Mouse (Mus musculus) liver, embryonic 14.5 days (tissue): Measurements from ENCODE around the gene Pphln1. TPM values are rescaled to one million over a fixed set of nuclear protein-coding genes. Genes with fewer than 3 reads are reported as not detected.
A peak's percentile ranks its signal among the peaks of the same experiment; 100 is the strongest.

ENCODE experiments used
- ATAC-seq: fragments of 200-750 bp; cut with Nextera tagmentation; 2 replicates; pipeline ENCODE4 v1.8.0; 2017; ENCODE audit warnings: moderate number of reproducible peaks, mild to moderate bottlenecking, moderate library complexity; ENCODE audit not compliant: insufficient read depth
- DNase-seq, 3 experiments: peaks; one replicate each; pipeline ENCODE4 v3.0.0-alpha.2; 2012 to 2013; ENCODE audit warnings: low read depth in 3 of 3, low spot score in 3 of 3
- H3K27ac ChIP-seq: fragments of 300-500 bp; sonication (generic); 2 replicates; pipeline ENCODE4 v1.5.1; 2014; ENCODE audit warnings: moderate library complexity, mild to moderate bottlenecking, control low read depth, inconsistent platforms
- H3K27me3 ChIP-seq: fragments of 300-500 bp; sonication (generic); 2 replicates; pipeline ENCODE4 v1.6.1; 2014; ENCODE audit warnings: mild to moderate bottlenecking, low read length, moderate library complexity; ENCODE audit not compliant: control insufficient read depth, insufficient read depth
- H3K36me3 ChIP-seq: fragments of 300-500 bp; sonication (generic); replicated peaks from 2 replicates; pipeline ENCODE4 v1.6.1; 2014; ENCODE audit warnings: low read depth; ENCODE audit not compliant: control insufficient read depth, insufficient read depth
- H3K4me1 ChIP-seq, 2 experiments: fragments of 200-500 bp in 1 of 2; fragments of 300-500 bp in 1 of 2; sonication (generic) in 1 of 2; replicated peaks; 2 replicates each; pipeline ENCODE4 v1.6.1; 2012 to 2014; ENCODE audit warnings: antibody characterized with exemption in 1 of 2, inconsistent platforms in 1 of 2, low read length in 1 of 2; ENCODE audit not compliant: control insufficient read depth in 2 of 2, insufficient read depth in 2 of 2
- H3K4me2 ChIP-seq: fragments of 300-500 bp; sonication (generic); 2 replicates; pipeline ENCODE4 v1.6.1; 2014; ENCODE audit warnings: low read depth, mild to moderate bottlenecking, control low read depth, moderate library complexity
- H3K4me3 ChIP-seq, 2 experiments: fragments of 200-500 bp in 1 of 2; fragments of 300-500 bp in 1 of 2; sonication (generic) in 1 of 2; 2 replicates each; pipeline ENCODE4 v1.5.1; 2012 to 2014; ENCODE audit warnings: low read depth in 2 of 2, low read length in 2 of 2, mild to moderate bottlenecking in 2 of 2, control low read depth in 1 of 2, inconsistent platforms in 1 of 2, moderate library complexity in 1 of 2; ENCODE audit not compliant: insufficient read depth in 1 of 2
- H3K9ac ChIP-seq: fragments of 300-500 bp; sonication (generic); replicated peaks from 2 replicates; pipeline ENCODE4 v1.6.1; 2014; ENCODE audit warnings: mild to moderate bottlenecking, control low read depth, moderate library complexity
- H3K9me3 ChIP-seq: fragments of 300-500 bp; sonication (generic); 2 replicates; pipeline ENCODE4 v1.6.1; 2016; ENCODE audit warnings: low read length, mixed read lengths; ENCODE audit not compliant: control insufficient read depth
- CTCF ChIP-seq: IDR thresholded peaks from 2 replicates; pipeline ENCODE4 v1.5.1; 2016; ENCODE audit warnings: antibody characterized with exemption, low read depth, control low read depth
- EP300 ChIP-seq: IDR thresholded peaks from 2 replicates; pipeline ENCODE4 v1.6.1; 2016; ENCODE audit warnings: antibody characterized with exemption, low read depth
- WGBS: fragments of 180-500 bp; shearing (Covaris S2); extraction: QIAGEN DNeasy Blood & Tissue Kit; methylation state at CpG from one replicate; pipeline ENCODE4 v1.1.7; 2014; ENCODE audit not compliant: insufficient replicate concordance; 5-methylcytosine and 5-hydroxymethylcytosine counted together
- polyA plus RNA-seq, 2 experiments: library from polyadenylated mRNA; depleted of rRNA in 1 of 2; stranded (reverse) in 1 of 2; unstranded in 1 of 2; fragments of >200 nt; fragmentation: Nextera tagmentation in 1 of 2; extraction: Ambion mirVana in 1 of 2; gene quantifications; 2 replicates each; pipeline versions ENCODE4 v1.2.1 to v1.2.3; 2012 to 2014

The Pphln1 gene
- polyA plus RNA-seq (2012; rRNA removed): 8.2 and 9.6 TPM in 2 replicates
- polyA plus RNA-seq (2014; fragmentation: Nextera tagmentation; extraction: Ambion mirVana): 9.7 and 10.1 TPM in 2 replicates

DNA sequence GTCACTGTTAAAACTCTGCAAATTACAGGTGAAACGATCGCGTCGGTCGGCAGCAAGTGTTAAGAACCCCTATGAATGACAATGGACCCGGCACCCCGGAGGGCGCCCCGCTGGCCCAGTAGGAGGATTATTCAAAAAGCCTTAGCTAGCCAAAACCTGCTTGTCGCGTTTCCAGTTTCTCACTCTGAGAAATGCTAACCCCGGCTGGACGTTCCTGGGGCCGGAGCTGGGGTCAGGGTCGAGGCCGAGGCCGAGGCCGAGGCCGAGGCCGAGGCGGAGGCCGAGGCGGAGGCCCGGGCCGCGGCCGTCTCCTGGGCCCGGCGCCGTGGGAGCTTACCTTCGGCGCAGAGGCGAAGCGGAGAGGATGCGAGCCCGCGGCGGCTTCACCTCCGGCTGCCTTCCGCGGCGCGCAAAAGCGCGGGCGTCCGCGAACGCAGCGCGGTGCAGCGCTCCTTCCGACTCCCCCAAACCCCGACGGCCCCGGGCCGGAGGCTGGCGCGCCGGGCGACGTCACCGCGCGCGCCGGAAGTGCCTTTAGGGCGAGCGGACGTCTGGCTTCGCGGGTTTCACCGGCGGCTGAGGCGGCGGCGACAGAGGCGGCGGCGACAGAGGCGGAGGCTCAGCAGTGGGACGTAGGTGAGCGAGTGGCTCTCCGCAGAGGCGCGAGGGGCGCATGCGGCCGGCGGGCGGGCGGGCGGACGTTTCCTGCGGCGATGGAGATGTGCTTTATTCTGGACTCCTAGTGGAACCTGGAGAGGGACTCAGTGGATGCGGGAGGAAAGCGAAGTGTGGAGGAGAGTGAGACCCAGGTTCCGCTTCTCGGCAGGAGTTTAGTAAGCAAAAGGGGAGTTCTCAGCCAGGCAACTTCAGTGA is at the start of gene Pphln1, which contains the start of gene Zcrb1:
Pphln1 (plus strand) TSS at position 525 of the 873 bp plus-strand sequence.
Zcrb1 (minus strand) TSS at position 509 of the 873 bp plus-strand sequence.
- H3K4me1 ChIP-seq: peaks cover 18 to 19% of the 10 kb centered on the region in 2 experiments

DNA sequence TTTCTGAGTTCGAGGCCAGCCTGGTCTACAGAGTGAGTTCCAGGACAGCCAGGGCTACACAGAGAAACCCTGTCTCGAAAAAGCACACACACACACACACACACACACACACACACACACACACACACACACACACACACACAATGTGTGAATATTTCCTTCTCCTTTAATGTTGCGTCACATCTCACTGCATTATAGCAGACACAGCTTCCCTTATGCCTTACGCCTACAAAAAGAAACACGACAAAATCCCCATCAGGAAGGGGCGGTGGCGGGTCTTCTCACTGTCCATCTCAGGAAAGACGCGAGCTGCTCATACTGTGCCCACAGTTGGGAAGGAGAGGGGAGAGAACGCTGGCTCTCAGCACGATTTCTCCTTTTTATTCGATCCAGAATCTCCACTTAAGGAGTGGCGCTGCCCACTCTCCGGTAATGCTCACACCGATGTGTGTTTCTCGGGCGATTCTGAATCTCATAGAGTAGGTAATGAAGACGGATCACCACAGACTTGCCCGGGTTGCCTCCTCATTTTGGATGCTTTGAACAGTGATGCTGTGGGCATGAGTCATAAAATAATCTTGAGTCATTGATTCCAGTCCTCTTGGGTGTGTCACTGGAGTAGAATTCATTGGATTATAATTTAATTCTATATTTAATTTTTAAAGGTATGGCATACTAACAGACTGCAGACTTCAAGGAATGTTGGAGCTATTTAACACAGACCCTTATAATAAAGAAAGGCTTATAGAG is 39.6 kb upstream of the Pphln1 start:
- no peak overlapping the region for H3K4me3 ChIP-seq
- TF ChIP-seq EP300: no peak
- TF ChIP-seq CTCF: no peak
- ATAC-seq: no peak
- 77% methylated on average over 18 of the region's 19 CpGs for WGBS
- H3K4me1 ChIP-seq: no peaks in the 10 kb centered on the region
- no peak for DNase-seq
- no peaks in the 10 kb centered on the region for H3K9me3 ChIP-seq
- no peak overlapping the region for H3K4me2 ChIP-seq
- no peaks in the 10 kb centered on the region for H3K27me3 ChIP-seq
- no peaks in the 10 kb centered on the region for H3K36me3 ChIP-seq
- H3K9ac ChIP-seq: no peak overlapping the region
- H3K27ac ChIP-seq: no peak overlapping the region

More for the DNA sequence above, at the start of gene Pphln1, which contains the start of gene Zcrb1:
- peak within 1 kb of the TSS; percentile 83 for H3K27ac ChIP-seq
- DNase-seq (peak; percentile 77 to 79 (median 77)), ATAC-seq (peak; percentile 93)
- no peak for TF ChIP-seq EP300
- TF ChIP-seq CTCF: no peak
- H3K4me3 ChIP-seq: peak within 1 kb of the TSS; percentile 95 to 98
- peak within 1 kb of the TSS; percentile 82 for H3K4me2 ChIP-seq
- H3K36me3 ChIP-seq: peaks cover 7% of the 10 kb centered on the region
- no peaks in the 10 kb centered on the region for H3K27me3 ChIP-seq
- under 1% methylated on average over 81 of the region's 100 CpGs for WGBS
- H3K9me3 ChIP-seq: no peaks in the 10 kb centered on the region
- H3K9ac ChIP-seq: peak within 1 kb of the TSS; percentile 97

DNA sequence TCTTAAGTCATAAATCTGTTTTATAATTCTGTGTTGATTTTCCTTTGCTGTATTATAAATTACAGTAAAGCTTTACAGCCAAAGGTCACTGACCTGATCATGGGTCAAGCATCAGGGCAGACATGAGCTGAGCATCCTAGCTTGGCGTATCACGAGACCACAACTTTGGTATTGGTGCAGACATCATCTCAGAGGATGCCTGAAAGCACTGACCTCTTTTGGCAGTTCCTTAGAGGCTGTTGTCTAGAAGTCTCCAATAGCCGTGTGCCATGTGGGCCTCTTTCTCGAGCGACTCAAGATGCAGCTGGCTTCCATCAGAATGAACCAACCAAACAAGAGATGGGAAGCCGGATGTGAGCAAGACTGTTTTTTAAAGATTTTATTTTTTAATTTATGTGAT is 32.6 kb upstream of the Pphln1 start:
- TF ChIP-seq EP300 (no peak), CTCF (no peak)
- no peaks in the 10 kb centered on the region for H3K36me3 ChIP-seq
- no peaks in the 10 kb centered on the region for H3K27me3 ChIP-seq
- WGBS: 71% methylated on average over 6 of the region's 6 CpGs
- H3K9ac ChIP-seq: no peak overlapping the region
- DNase-seq (no peak), ATAC-seq (no peak)
- H3K4me3 ChIP-seq: no peak overlapping the region
- no peaks in the 10 kb centered on the region for H3K4me1 ChIP-seq
- H3K9me3 ChIP-seq: no peaks in the 10 kb centered on the region
- no peak overlapping the region for H3K27ac ChIP-seq
- no peak overlapping the region for H3K4me2 ChIP-seq

DNA sequence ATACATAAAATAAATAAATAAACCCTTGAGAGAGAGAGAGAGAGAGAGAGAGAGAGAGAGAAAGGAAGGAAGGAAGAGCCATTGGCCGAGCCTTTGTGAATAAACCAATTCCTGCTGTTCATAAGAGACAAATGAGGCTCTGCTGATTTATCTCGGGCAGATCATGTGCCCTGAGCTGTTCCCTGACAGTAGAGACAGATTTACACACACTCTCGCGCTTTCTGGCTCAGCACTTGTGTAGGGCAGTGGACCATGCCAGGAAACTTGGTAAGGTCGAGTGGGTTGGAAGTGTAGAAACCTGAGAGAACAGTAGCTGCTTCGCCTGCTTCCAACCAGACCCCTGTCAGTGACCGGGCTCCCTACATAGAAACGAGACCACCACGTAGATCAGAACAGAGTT is 29.6 kb upstream of the Pphln1 start:
- DNase-seq: no peak
- Histone ChIP-seq H3K4me3 (no peak overlapping the region), H3K4me2 (no peak overlapping the region), H3K9ac (no peak overlapping the region), H3K27me3 (no peaks in the 10 kb centered on the region), H3K9me3 (no peaks in the 10 kb centered on the region), H3K4me1 (peaks cover 8 to 13% of the 10 kb centered on the region in 2 experiments), H3K27ac (no peak overlapping the region), H3K36me3 (no peaks in the 10 kb centered on the region)
- no peak for ATAC-seq
- WGBS: 45% methylated on average over 9 of the region's 9 CpGs
- TF ChIP-seq CTCF (no peak), EP300 (no peak)
